Mouse (Mus musculus) left cerebral cortex, adult 8-10 months (tissue): ENCODE measurements at regions not wholly inside any gene's neighbourhood (a gene's known extent, or its start where the extent isn't known, plus 50 kb on each side); places are given as distances from the start of the nearest gene placed in this dataset.
"Not testable (repeated sequence)": the region's sequence is repeated elsewhere in the genome, so short reads cannot be mapped to it uniquely, and the experiment has no call there.

Source experiments
- DNase-seq, 2 experiments: peaks; one replicate each; pipeline ENCODE4 v3.0.0; 2022; ENCODE audit warnings: low spot score in 2 of 2

GRCm38 (mm10) chr6:61042667-61043523 lies 118.1 kb downstream of the Mmrn1 start:
- peak in 1 of 2 experiments; percentile 19 for DNase-seq

DNA sequence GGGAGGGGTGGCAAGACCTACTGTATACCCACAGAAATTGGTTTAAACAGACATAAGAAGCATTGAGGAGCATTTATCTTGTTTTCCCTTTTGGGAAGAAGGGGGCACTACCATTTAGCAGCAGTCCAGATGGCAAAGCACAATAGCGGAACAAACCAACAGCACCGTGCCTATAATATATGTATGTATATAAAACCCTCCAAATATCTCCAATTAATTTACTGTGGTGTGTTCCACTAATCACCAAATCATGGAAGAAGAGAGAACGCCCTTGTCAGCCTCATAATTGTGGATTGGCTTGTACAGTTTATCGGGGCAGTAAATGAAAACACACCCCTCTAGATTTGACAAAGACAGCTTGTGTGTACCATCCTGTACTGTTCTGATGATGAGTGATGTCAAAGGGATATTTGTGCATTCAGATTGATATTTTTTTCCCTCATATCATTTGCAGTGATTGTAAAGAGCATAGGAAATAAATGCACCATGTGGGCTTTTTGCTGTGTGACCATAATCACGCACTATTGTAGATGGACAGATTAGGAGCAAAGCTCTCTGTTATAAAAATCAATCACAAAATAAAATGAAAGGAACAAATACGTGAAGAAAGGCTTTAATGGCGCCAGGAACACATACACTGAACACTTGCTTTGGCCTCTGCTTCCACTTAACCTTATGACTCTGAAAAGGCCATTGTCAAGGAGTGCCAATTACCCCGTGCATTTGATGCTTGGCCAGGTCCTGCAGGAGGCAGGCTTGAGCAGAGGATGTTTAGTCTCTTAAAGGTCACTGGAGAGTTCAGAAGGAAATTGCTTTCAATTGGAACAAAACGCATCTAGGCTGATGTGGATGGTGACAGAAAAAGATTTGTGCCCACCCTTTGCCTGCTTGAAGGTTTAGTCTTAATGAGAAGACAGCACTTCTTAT lies 119.0 kb downstream of the Mmrn1 start:
- DNase-seq, result no peak

- not testable (repeated sequence) for DNase-seq
Observed at GRCm38 (mm10) chr6:61047667-61048066, 122.9 kb downstream of the Mmrn1 start.

GRCm38 (mm10) chr6:61063129-61063528 lies 117.0 kb upstream of the Ccser1 start:
- no peak for DNase-seq

DNA sequence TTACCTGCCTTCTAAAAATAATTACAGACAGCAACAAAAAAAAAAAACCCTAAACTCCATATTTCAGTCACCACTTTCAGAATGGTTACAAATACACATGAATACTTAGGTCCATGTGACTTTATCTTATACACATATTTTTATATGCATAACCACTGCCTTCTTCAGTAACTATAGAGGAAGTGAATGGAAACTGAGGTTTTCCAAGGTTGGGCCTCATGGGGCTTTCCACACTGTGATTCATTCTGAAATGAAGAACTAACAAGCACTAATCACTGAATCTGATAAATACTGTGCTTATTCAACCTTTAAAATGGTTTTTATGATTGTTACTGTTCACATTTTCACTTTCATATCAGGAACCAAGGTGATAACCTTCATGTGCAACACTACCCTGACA lies 114.4 kb upstream of the Ccser1 start:
- no peak for DNase-seq

GRCm38 (mm10) chr6:61066501-61067282 lies 113.4 kb upstream of the Ccser1 start:
- no peak for DNase-seq

- DNase-seq, result no peak
Observed at GRCm38 (mm10) chr6:61067355-61068116, 112.6 kb upstream of the Ccser1 start.

GRCm38 (mm10) chr6:61068117-61068489 lies 112.0 kb upstream of the Ccser1 start:
- no peak for DNase-seq

DNA sequence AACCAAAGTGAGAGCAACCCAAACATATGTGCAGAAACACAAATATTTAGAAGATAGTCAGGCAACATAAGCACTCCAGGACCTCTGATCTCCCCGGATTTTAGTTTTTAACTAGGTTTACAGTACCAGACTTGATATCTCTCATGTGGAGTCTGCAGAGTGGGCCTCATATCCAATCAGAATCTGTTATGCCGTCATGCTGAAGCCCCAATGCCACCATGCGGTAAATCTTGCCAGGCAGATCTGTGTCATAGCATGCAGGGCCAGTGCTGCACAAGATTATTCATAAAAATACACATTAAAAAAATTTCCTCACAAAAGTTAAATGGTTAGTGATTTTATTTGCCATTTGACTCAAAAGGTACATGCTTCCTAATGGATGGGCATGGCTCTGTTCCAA lies 106.9 kb upstream of the Ccser1 start:
- no peak for DNase-seq

- no peak for DNase-seq
Observed at GRCm38 (mm10) chr6:61073794-61074193, 106.3 kb upstream of the Ccser1 start.

- no peak for DNase-seq
Observed at GRCm38 (mm10) chr6:61074700-61075099, 105.4 kb upstream of the Ccser1 start.

GRCm38 (mm10) chr6:61078559-61078958 lies 101.6 kb upstream of the Ccser1 start:
- no peak for DNase-seq

GRCm38 (mm10) chr6:61080661-61081060 lies 99.5 kb upstream of the Ccser1 start:
- no peak for DNase-seq

GRCm38 (mm10) chr6:61083346-61083745 lies 96.8 kb upstream of the Ccser1 start:
- no peak for DNase-seq

GRCm38 (mm10) chr6:61099348-61099981 lies 80.7 kb upstream of the Ccser1 start:
- DNase-seq, result no peak

GRCm38 (mm10) chr6:61099982-61100365 lies 80.2 kb upstream of the Ccser1 start:
- no peak for DNase-seq

GRCm38 (mm10) chr6:61101972-61102371 lies 78.2 kb upstream of the Ccser1 start:
- DNase-seq, result no peak

DNA sequence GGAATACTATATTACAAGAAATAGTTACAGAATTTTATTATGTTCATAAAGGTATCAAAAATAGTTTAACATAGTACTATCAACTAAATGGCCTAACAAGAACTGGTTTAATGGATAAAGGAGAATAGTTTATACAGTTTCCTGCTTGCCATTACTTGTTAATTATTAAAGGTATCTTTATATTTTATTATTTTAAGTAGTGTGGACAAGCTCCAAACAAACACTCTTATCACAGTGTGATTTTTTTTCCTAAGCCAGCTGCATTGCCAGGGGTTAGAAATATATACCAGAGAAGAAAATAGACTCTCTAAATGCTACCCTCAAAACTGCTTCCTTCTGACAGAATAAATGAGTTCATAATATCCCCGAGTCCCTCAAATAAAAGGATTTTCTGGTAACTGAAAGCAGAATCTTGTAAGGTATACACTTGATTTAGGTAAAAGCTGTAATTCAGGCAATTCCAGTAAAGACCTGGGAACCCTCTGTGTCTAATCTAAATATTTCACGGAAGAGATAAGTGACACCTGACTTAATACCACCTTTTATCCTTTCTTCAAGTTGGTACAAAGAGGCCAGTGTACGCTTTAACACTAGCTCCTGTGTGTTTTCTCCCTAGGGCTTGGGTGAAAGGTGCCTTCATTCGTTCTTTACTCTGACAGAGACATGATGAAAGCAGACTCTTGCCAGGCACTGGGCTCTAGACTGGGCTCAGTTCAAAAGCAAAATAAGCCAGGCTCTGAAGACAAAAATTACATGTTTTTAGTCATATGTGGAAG lies 76.5 kb upstream of the Ccser1 start:
- DNase-seq, result no peak

DNA sequence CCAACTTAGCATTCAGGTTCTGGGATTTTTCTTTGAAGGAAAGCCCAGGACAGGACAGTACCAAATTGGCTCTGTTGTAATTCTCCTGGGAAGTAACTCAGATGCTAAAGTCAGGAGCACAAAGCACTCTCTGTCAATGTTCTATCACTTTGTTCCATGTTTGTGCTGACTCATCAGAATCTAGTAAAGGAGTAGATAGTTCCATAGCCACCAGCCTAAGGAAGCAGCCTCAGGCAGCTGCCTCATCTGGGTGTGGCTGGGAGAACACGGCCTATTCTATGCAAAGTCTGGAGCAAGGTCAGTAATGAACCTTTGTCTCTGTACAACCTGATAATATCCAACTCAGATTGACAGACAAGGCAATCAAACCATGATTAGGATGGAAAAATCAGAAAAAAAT lies 64.9 kb upstream of the Ccser1 start:
- DNase-seq, result no peak

- no peak for DNase-seq
Observed at GRCm38 (mm10) chr6:61119590-61119989, 60.5 kb upstream of the Ccser1 start.
